Mouse (Mus musculus) G1E (cell line): ENCODE measurements around the gene Dock10. TPM values are rescaled to one million over a fixed set of nuclear protein-coding genes. Genes with fewer than 3 reads are reported as not detected.

Experiments
- ATAC-seq: 2 replicates; pipeline ENCODE4 v1.8.0; 2016; ENCODE audit warnings: mild to moderate bottlenecking; ENCODE audit not compliant: insufficient number of reproducible peaks, poor library complexity, low FRiP score, severe bottlenecking; ENCODE audit errors: extremely low read depth
- DNase-seq: peaks from one replicate; pipeline ENCODE4 v3.0.0; 2012; ENCODE audit warnings: low spot score
- H3K27me3 ChIP-seq: 2 replicates; pipeline ENCODE4 v1.6.1; 2012; ENCODE audit warnings: mild to moderate bottlenecking, low read length, inconsistent platforms; ENCODE audit not compliant: insufficient read depth
- H3K36me3 ChIP-seq: replicated peaks from 2 replicates; pipeline ENCODE3; 2012; ENCODE audit warnings: mild to moderate bottlenecking, inconsistent platforms
- H3K4me1 ChIP-seq: 2 replicates; pipeline ENCODE4 v1.6.1; 2012; ENCODE audit warnings: low read depth, low read length, inconsistent platforms, mixed read lengths; ENCODE audit not compliant: insufficient read depth
- H3K4me3 ChIP-seq: 2 replicates; pipeline ENCODE4 v1.5.1; 2012; ENCODE audit warnings: low read depth, mild to moderate bottlenecking, inconsistent platforms, low read length, moderate library complexity, mixed read lengths
- H3K9me3 ChIP-seq: replicated peaks from 2 replicates; pipeline ENCODE4 v1.6.1; 2012; ENCODE audit warnings: inconsistent platforms
- CTCF ChIP-seq: IDR thresholded peaks from 2 replicates; pipeline ENCODE4 v1.5.1; 2012; ENCODE audit warnings: low read depth, low read length, inconsistent platforms, mixed read lengths
- GATA1 ChIP-seq: IDR thresholded peaks from 2 replicates; pipeline ENCODE4 v1.6.1; 2012; ENCODE audit warnings: borderline replicate concordance, low read length, inconsistent platforms, mixed read lengths
- GATA2 ChIP-seq: IDR thresholded peaks from 2 replicates; pipeline ENCODE4 v1.6.1; 2012; ENCODE audit warnings: low read depth, low read length, inconsistent platforms, borderline replicate concordance
- POLR2AphosphoS5 ChIP-seq: IDR thresholded peaks from 2 replicates; pipeline ENCODE4 v1.6.1; 2012; ENCODE audit warnings: low read depth, low read length, inconsistent platforms; ENCODE audit not compliant: insufficient replicate concordance
- TAL1 ChIP-seq: conservative IDR thresholded peaks from 2 replicates; pipeline ENCODE4 v1.6.1; 2012; ENCODE audit warnings: low read depth, low read length, inconsistent platforms, mixed read lengths
- polyA plus RNA-seq: library from polyadenylated mRNA; stranded (reverse); fragments of >175 nt; gene quantifications from 2 replicates; pipeline ENCODE4 v1.2.3, GENCODE M21; 2012
- total RNA-seq, 2 experiments: library from RNA; stranded (forward) in 1 of 2; stranded (reverse) in 1 of 2; fragments of 200-1000 nt in 1 of 2; fragments of >200 nt in 1 of 2; fragmentation: Nextera tagmentation in 1 of 2; gene quantifications; 2 replicates each; pipeline ENCODE4 v1.2.3; 2014 to 2017

The Dock10 gene
- total and polyA plus RNA-seq, 3 experiments, result 0.76 TPM; not detected in 2

- ATAC-seq (no peak), DNase-seq (no peak)
- no peaks in the 10 kb centered on the region for H3K36me3 ChIP-seq
- TF ChIP-seq GATA2, result no peak
- TF ChIP-seq GATA1, result no peak
- no peak for TF ChIP-seq TAL1
- TF ChIP-seq CTCF, result no peak
- no peak for TF ChIP-seq POLR2AphosphoS5
- no peaks in the 10 kb centered on the region for H3K27me3 ChIP-seq
- H3K4me3 ChIP-seq, result no peak overlapping the region
- peaks cover 22% of the 10 kb centered on the region for H3K9me3 ChIP-seq
- H3K4me1 ChIP-seq, result no peaks in the 10 kb centered on the region
Observed at GRCm38 (mm10) chr1:80613395-80614011, 144.8 kb downstream of the Dock10 start.

GRCm38 (mm10) chr1:80607546-80607945 is 150.8 kb downstream of the Dock10 start:
- no peak for TF ChIP-seq GATA2
- TF ChIP-seq POLR2AphosphoS5, result no peak

GRCm38 (mm10) chr1:80606131-80606754 is 152.1 kb downstream of the Dock10 start:
- no peak for DNase-seq
- ATAC-seq, result no peak

More at GRCm38 (mm10) chr1:80607546-80607945, 150.8 kb downstream of the Dock10 start:
- H3K9me3 ChIP-seq, result peaks cover 8% of the 10 kb centered on the region
- no peaks in the 10 kb centered on the region for H3K27me3 ChIP-seq
- no peaks in the 10 kb centered on the region for H3K36me3 ChIP-seq
- no peak overlapping the region for H3K4me3 ChIP-seq
- no peak for ATAC-seq
- no peaks in the 10 kb centered on the region for H3K4me1 ChIP-seq
- no peak for DNase-seq

GRCm38 (mm10) chr1:80604332-80604731 is 154.0 kb downstream of the Dock10 start:
- no peak for ATAC-seq
- peaks cover 10% of the 10 kb centered on the region for H3K9me3 ChIP-seq
- no peaks in the 10 kb centered on the region for H3K4me1 ChIP-seq
- no peak for DNase-seq
- H3K4me3 ChIP-seq, result no peak overlapping the region
- H3K36me3 ChIP-seq, result no peaks in the 10 kb centered on the region
- no peaks in the 10 kb centered on the region for H3K27me3 ChIP-seq
- TF ChIP-seq POLR2AphosphoS5 (no peak), GATA1 (no peak), GATA2 (no peak), TAL1 (no peak), CTCF (no peak)

More at GRCm38 (mm10) chr1:80606131-80606754, 152.1 kb downstream of the Dock10 start:
- TF ChIP-seq POLR2AphosphoS5 (no peak), GATA2 (no peak), GATA1 (no peak), CTCF (no peak), TAL1 (no peak)
- Histone ChIP-seq H3K4me1 (no peaks in the 10 kb centered on the region), H3K4me3 (no peak overlapping the region), H3K36me3 (no peaks in the 10 kb centered on the region), H3K27me3 (no peaks in the 10 kb centered on the region), H3K9me3 (peaks cover 8% of the 10 kb centered on the region)

GRCm38 (mm10) chr1:80603081-80603480 is 155.2 kb downstream of the Dock10 start:
- H3K9me3 ChIP-seq, result peaks cover 14% of the 10 kb centered on the region
- ATAC-seq (no peak), DNase-seq (no peak)
- no peaks in the 10 kb centered on the region for H3K36me3 ChIP-seq
- no peaks in the 10 kb centered on the region for H3K4me1 ChIP-seq
- H3K4me3 ChIP-seq, result no peak overlapping the region
- no peaks in the 10 kb centered on the region for H3K27me3 ChIP-seq
- TF ChIP-seq POLR2AphosphoS5, result no peak
- TF ChIP-seq GATA1, result no peak
- no peak for TF ChIP-seq CTCF
- no peak for TF ChIP-seq TAL1
- no peak for TF ChIP-seq GATA2

- H3K27me3 ChIP-seq, result no peaks in the 10 kb centered on the region
- no peaks in the 10 kb centered on the region for H3K4me1 ChIP-seq
- DNase-seq, result no peak
- no peaks in the 10 kb centered on the region for H3K36me3 ChIP-seq
- no peak for ATAC-seq
- TF ChIP-seq GATA2, result no peak
- TF ChIP-seq POLR2AphosphoS5, result no peak
- TF ChIP-seq GATA1, result no peak
- no peak for TF ChIP-seq TAL1
- TF ChIP-seq CTCF, result no peak
- H3K4me3 ChIP-seq, result no peak overlapping the region
- H3K9me3 ChIP-seq, result peaks cover 26% of the 10 kb centered on the region
Observed at GRCm38 (mm10) chr1:80583281-80583680, 175.0 kb downstream of the Dock10 start.

GRCm38 (mm10) chr1:80582186-80582585 is 176.1 kb downstream of the Dock10 start:
- no peak overlapping the region for H3K4me3 ChIP-seq
- DNase-seq, result no peak
- ATAC-seq, result no peak
- no peaks in the 10 kb centered on the region for H3K36me3 ChIP-seq
- peaks cover 27% of the 10 kb centered on the region for H3K9me3 ChIP-seq
- no peak for TF ChIP-seq TAL1
- TF ChIP-seq GATA2, result no peak
- no peak for TF ChIP-seq GATA1
- H3K4me1 ChIP-seq, result no peaks in the 10 kb centered on the region
- H3K27me3 ChIP-seq, result no peaks in the 10 kb centered on the region
